Mouse (Mus musculus): ENCODE measurements at regions not wholly inside any gene's neighbourhood (a gene's known extent, or its start where the extent isn't known, plus 50 kb on each side); places are given as distances from the start of the nearest gene placed in this dataset.

GRCm38 (mm10) chr9:90683319-90683718 lies 412.7 kb upstream of the Tbc1d2b start:
- no peak for DNase-seq (ENCODE audit: low read depth, low spot score)

DNA sequence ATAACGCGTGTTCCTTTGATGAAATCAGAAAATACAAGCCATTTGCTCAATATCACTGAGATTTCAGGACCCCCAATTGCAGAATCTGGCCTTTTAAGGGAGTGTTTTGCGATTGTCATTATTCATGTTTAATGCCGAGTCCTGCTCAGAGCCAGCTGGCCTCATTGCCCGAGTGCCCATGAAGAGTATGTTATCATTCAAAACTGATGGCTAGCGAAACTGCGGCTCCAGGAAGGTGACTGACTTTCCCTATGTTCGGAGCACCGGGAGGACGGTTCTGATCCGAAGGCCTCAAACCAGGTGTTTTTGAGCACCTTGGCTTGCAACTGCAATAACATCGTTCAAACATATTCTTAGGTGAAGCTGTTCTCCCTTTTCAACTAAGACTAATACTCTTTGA lies 419.5 kb upstream of the Tbc1d2b start:
- no peak for DNase-seq (ENCODE audit: low read depth, low spot score)

DNA sequence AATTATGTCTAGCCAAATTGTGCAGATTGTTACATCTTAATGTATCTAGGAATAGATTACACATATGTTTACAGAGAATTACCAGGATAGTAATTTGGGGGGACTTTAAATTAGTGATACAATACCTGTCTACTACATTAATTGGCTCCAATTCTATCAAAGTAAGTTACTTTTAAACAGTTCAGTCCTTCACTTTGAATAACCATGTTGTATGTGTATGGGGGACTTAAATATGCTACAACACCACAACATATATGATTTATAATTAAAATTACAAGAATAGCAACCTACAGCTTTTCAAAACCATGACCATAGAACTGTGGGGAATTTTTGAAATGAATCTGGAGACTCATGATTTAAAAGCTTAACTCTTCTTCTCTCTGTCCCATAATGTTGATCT lies 420.5 kb upstream of the Tbc1d2b start:
- no peak for DNase-seq (ENCODE audit: low read depth, low spot score)

DNA sequence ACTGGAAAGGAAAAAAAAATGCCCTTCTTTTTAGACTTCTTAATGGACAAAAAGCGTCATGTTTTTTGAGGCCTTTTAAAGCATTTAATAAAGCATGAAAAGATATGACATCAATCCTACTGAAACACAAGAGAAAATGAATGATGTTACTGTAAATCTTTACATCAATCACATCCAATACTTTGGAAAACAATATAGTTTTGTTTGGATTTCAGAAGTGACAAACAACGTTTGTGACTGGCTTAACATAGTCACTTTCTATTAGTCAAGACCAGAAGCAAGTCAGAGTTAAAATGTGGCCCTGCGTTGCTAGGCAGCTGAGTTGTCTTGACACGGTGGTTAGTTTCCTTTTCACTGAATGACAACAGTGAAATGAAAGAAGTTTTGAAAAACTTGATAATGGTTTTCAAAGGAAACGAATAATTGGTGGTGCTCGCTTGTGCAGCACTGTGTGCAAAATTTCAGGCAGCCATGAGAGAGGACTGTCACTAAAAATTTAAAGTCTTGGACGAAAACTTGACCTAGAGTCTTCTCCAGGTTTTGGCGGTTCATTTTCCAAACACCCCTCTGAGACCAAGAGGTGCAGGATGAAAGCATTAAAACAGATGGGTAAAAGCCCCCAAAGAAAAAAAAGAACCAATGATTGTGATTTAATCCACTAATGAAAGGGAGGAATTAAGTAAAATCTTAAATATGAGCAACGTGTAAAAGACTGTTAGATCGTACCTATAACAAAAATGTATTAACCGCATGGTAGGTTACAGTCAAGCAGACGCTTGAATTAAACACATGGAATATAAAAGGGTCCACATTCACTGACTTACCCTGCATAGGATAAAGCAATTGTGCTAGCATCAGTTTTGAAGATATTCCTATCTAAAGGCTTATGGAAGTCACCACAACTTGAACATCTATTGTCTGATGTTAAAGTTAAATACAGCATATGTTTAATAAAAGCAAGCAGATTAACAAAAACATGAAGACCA lies 421.4 kb upstream of the Tbc1d2b start:
- DNase-seq (ENCODE audit: low read depth, low spot score): no peak

DNA sequence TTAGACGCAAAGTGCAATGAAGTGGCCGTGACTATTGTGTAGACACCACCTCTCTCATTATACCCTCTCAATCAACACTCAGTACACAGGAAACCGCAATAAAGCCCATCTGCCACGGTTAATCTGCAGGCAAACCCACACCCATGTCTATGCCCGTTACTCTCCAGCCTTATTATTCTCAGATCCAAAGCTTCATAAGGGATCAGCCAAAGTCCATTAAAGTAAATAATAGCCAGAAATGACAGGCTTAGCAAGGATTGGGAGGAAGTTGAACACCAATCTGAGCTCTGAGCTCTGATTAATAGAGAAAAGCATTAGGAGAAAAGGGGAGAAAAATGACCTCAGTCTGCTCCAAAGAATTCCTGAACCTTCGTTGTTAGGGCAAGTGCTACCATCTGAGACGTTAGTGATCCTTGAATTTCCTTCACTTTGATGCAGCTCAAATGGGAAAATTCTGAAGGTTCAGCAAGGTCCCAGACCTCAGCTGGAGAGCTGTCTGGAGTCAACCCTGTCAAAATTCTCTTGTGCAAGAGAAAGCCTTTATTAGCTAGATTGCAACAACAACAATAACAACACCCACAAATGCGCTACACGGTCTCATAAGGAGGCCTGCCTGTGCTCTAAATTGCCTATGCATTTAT lies 422.5 kb upstream of the Tbc1d2b start:
- DNase-seq (ENCODE audit: low read depth, low spot score): no peak

GRCm38 (mm10) chr9:90694051-90694645 lies 423.5 kb upstream of the Tbc1d2b start:
- DNase-seq (ENCODE audit: low read depth, low spot score): no peak

DNA sequence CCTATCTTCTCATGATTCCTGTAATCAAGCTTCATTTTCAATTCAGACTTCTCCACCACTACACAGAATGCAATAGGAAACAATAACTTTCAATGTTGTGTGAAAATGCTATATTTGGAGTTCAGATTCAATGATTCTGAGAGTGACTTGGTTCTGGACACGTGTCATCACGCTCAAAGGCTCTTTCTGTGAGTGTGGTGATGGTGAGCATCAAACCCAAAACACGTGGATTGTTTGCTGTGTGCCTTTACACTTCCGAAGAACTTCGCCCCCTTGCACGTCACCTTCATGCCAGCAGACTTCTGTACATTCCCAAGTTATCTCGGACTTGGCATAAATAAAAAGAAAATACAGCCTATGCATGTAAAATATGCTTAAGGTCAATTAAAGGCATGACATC lies 425.1 kb upstream of the Tbc1d2b start:
- no peak for DNase-seq (ENCODE audit: low read depth, low spot score)

DNA sequence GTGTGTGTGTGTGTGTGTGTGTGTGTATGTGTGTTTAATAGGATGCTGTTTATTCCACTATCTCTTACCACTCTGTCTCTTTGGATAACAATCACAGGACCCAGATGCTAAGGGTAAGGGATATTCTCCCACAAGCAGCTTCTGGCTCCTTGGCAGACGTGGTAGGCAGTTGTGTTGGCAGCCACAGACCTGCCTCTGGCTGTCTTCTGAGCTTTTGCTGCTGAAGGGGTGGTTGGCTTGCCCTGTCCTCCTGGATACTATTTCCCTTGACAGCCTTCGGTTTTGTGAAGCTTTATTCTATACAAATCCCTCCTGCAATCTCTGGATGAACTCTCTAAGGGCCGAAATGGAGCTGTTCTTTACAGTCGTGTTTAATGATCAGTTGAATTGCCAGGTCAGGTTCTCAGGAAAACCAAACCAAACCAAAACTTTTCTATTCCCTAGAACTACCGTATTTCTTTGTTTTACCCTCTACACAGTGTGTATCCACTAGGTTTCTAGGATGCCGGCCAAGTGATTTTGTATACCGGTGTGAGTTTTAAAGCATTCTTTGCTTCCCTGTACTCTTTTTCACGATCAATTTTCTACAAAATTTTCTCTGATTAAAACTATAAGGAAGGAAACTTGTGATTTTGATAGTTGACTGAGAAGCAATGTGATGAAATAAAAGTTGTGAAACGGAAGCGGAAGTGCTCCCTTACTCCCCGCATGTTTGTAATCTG lies 426.8 kb upstream of the Tbc1d2b start:
- DNase-seq (ENCODE audit: low read depth, low spot score): no peak

- no peak for DNase-seq (ENCODE audit: low read depth, low spot score)
Measured at GRCm38 (mm10) chr9:90698439-90698838, 427.8 kb upstream of the Tbc1d2b start.

DNA sequence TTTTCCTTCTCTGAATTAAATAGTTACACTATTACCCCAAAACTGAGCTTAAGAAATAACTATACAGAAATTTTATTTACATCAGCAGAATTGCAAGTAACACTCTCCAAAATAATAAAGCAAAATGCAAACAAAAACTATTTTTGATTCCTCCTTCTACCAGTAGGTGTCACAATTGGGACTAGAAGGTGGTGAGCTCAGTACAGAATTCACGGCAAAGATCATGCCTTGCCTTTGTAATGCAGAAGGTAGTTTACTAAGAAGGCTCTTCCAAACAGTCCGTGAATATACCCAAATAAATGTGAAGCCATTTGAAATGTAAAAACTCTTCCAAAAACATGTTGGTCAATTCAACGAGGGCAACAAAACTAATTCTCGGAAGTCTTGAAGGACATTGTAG lies 428.5 kb upstream of the Tbc1d2b start:
- peak; percentile 46 for DNase-seq (ENCODE audit: low read depth, low spot score)

DNA sequence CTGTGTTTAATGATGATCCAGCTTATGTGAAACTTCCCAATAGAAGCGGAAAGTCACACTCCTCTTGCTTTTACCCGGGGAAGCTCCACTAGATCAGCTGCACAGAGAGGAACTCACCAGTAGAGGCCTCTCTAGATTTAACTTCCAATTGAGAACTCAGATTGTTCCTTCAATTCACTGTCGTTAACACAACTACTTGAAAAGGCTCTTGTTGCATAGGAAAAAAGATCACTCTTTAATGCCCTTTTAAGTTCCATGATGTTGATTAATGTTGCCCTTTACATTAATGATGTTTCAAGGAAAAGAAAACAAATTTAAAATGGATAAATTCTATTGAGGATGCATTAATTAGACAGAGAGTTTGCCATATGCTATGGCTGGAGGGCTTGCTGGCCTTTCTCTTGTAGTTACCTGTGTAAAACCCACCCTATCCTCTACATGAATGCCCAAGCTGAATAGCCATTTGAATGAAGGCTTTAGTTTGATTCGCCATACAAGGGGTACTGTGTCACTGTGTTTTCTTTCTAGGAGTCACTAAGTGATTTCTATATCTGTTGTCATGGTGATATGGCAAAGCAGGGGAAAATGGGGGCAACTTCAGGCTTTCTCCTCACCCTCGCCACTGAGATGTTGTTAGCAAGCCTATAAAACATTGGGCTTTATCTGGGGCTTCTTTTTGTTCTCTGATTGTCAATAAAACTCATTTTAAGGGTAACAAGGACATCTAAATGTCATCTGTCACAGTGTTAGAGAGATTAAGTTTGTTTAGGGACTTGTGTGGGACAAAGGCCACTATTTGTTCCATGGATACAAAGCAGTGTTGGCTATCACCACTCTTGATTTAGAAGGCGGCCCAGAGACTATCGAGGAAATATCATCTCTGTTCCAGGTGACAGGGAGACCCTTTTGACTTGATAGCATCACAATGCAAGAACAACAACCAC lies 429.9 kb upstream of the Tbc1d2b start:
- peak; percentile 24 for DNase-seq (ENCODE audit: low read depth, low spot score)

GRCm38 (mm10) chr9:90701180-90701765 lies 430.7 kb upstream of the Tbc1d2b start:
- no peak for DNase-seq (ENCODE audit: low read depth, low spot score)

GRCm38 (mm10) chr9:90713685-90714084 lies 443.1 kb upstream of the Tbc1d2b start:
- DNase-seq (ENCODE audit: low read depth, low spot score): no peak

DNA sequence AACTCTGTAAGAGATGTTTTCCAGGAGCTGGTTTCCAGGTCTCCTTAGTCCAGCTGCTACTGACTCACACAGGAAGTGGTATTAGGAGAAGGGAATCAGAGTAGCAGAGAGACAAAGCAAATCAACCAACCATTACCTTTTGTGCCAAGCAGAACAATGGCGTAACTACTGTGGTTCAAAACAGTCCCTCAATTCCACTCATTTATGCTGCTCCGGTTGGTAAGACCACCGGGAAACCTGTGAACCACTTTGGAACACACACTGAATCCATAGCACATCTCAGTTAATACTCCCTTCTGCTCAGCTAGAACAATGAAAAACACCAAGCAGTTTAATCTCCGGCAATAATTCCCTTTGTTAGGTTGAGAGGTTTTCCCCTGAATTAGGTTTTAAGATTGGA lies 460.8 kb upstream of the Tbc1d2b start:
- DNase-seq (ENCODE audit: low read depth, low spot score): no peak

DNA sequence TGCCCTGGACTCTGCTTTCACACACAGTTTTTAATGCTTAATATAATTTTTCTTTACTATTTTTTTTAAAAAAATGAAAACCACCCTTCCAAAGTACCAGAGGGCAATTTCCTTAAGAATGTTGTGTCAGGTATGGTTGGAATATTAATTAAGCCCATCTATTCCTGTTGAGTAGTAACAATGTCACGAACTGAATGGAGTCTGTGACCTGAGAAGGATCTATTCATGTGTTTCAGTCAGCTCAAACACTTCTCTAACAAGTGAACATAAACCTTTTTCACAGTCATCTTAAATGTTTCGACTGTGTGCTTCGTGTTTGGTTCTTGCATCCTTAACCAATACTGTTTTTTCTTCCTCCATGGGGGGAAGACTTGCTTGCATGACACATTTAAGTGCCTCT lies 486.6 kb upstream of the Tbc1d2b start:
- DNase-seq (ENCODE audit: low read depth, low spot score): no peak

- DNase-seq (ENCODE audit: low read depth, low spot score): no peak
Measured at GRCm38 (mm10) chr9:90774296-90774695, 503.7 kb upstream of the Tbc1d2b start.

DNA sequence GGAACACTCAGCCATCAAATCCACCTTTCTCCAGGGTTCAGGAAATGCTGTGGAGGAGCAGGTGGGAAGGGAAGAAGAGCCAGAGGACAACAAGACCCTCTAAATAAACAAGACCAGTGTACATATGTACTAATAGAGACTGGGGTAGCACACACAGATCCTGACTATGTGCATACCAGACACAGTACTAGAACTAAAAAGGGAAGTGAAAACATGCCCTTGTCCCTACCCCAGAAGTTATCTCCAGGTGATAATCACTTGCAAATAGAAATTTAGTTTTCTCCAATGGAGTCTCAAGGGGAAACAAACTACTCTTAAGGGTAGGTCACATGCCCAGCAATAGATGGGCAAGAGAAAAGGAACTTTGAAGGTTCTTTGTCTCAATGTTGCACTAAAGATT lies 518.9 kb upstream of the Tbc1d2b start:
- no peak for DNase-seq (ENCODE audit: low read depth, low spot score)

DNA sequence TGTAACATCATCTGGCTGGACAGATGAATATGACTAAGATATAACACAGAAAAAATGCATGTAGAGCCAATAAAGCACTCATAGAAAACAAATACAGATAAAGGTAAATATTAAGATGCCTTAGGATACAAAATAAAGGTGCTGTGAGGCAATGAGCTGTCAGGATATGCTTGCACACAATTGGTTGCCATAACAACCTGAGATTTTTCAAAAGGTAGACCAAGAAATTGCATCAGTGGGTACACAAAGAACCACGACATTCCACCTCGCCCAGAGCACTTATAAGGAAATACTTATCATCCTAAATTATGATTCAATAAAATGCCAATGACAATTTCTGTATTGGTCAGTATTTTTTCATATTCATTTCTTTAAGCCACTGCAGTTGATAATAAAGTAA lies 521.3 kb upstream of the Tbc1d2b start:
- DNase-seq (ENCODE audit: low read depth, low spot score): no peak

DNA sequence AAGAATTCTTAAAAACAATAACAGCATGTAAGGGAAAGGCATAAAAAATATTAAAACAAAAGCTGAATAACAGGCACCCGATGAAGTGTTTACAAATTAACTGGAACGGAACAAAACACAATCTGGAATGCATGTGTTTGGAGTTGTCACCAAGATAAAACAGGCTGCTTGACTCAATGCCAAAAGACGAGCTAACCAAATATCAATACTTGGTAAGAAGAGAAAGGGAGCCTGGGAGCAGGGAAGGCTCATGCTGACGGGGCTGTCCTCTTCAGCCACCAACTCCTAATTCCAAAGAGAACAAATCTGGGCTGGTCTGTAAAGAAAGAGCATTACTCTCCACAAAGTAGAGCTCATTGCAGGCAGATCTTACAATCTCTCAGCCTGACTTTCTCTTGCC lies 545.4 kb upstream of the Zic4 start:
- no peak for DNase-seq (ENCODE audit: low read depth, low spot score)

- no peak for DNase-seq (ENCODE audit: low read depth, low spot score)
Measured at GRCm38 (mm10) chr9:90823574-90824280, 538.5 kb upstream of the Zic4 start.

Measured in R1 (cell line).